12 mouse cellular contexts compared by ENCODE assay signal in genomic region chr9:57807174-57807651, GRCm38 (mm10). TPM values are rescaled to one million over a fixed set of nuclear protein-coding genes. Genes with fewer than 3 reads are reported as not detected.
DNase-seq lines count a peak whose midpoint lies in the region; ATAC-seq and TF ChIP-seq lines count a peak whose summit lies in the region.
"Had no signal": no experiment of that assay in that cellular context is flagged by ENCODE, and none has a peak within 500 bp of the region (broad histone marks: within the 10 kb centered on the region; RNA-seq: fewer than 3 reads in every experiment).

No protein-coding gene starts in this region.

- 61% methylated on average over 4 of the region's 4 CpGs for WGBS in liver, embryonic 16.5 days (ENCODE audit: insufficient replicate concordance)

- dilution Hi-C loops in CH12.LX (cut with MboI; ENCODE audit: extremely low pct_ligation_motif_present, extremely low pct_unique_long_range_greater_than_20kb, low sequenced_read_pairs): no loop called here

- no peaks in the 10 kb centered on the region for H3K9me3 ChIP-seq in CH12.LX (replicated peaks; ENCODE audit: low read length)
- no peaks in the 10 kb centered on the region for H3K9me3 ChIP-seq in ES-Bruce4 (replicated peaks; ENCODE audit: control insufficient read depth, insufficient read depth, low read length, poor library complexity, severe bottlenecking)
- no peaks in the 10 kb centered on the region for H3K9me3 ChIP-seq in liver, embryonic 16.5 days (replicated peaks; ENCODE audit: control insufficient read depth, low read length)
- H3K9me3 ChIP-seq: hindbrain, embryonic 15.5 days had no signal

- no peak overlapping the region for H3K4me3 ChIP-seq in CH12.LX (replicated peaks in 1 of 3; ENCODE audit: low read depth in 2 of 3, low read length in 2 of 3, poor library complexity in 1 of 3)
- H3K4me3 ChIP-seq in ES-Bruce4 (ENCODE audit: low read depth, low read length): no peak overlapping the region
- no peak overlapping the region for H3K4me3 ChIP-seq in liver, embryonic 16.5 days (ENCODE audit: low read depth, low read length)
- H3K4me3 ChIP-seq: hindbrain, embryonic 15.5 days had no signal

- peak overlapping the region; percentile 42; the same call in 1 of the 2 replicates for H3K4me2 ChIP-seq in CH12.LX (ENCODE audit: insufficient read depth, low read depth, poor library complexity, severe bottlenecking)
- H3K4me2 ChIP-seq in liver, embryonic 16.5 days (ENCODE audit: low read depth, low read length): no peak overlapping the region
- H3K4me2 ChIP-seq: hindbrain, embryonic 15.5 days had no signal

- in situ Hi-C loops in CH12.LX (cut with MboI; ENCODE audit: low pct_ligation_motif_present, low pct_unique_long_range_greater_than_20kb, low sequenced_read_pairs): loop anchor here (25.0 kb wide), 1 partner anchor 455 kb away; the partner anchor contains the start of gene Stoml1

- no peak for TF ChIP-seq CTCF in CH12.LX (conservative IDR thresholded peaks at IDR 0.05 in 1 of 2, IDR thresholded peaks at IDR 0.05 in 1 of 2; ENCODE audit: low read depth in 2 of 2, low read length in 2 of 2)
- no peak for TF ChIP-seq CTCF in ES-Bruce4 (IDR thresholded peaks at IDR 0.05; ENCODE audit: low read depth, low read length)

- H3K9ac ChIP-seq in CH12.LX (ENCODE audit: insufficient read depth, low read depth) (peak overlapping the region; percentile 42; the same call in 1 of the 2 replicates), ES-Bruce4 (ENCODE audit: low read depth, poor library complexity, severe bottlenecking) (no peak overlapping the region)
- no peak overlapping the region for H3K9ac ChIP-seq in liver, embryonic 16.5 days (ENCODE audit: low read depth, low read length)
- H3K9ac ChIP-seq: forebrain, postnatal 0 days; hindbrain, embryonic 15.5 days had no signal

- TF ChIP-seq EP300 in CH12.LX (IDR thresholded peaks at IDR 0.05; ENCODE audit: low read length) (no peak), ES-Bruce4 (IDR thresholded peaks at IDR 0.05; ENCODE audit: insufficient read depth, low read depth, low read length) (peak; percentile 59; the same call in 1 of the 2 replicates)

- no peak for TF ChIP-seq RAD21 in CH12.LX (IDR thresholded peaks at IDR 0.05; ENCODE audit: low read depth, low read length)

- DNase-seq in CH12.LX (ENCODE audit: extremely low read depth): no peak
- peak; percentile 81 for DNase-seq in forelimb bud, embryonic 11.5 days (ENCODE audit: low read depth, low spot score)
- no peak for DNase-seq in spleen, postnatal 4 days (ENCODE audit: low spot score in 2 of 2)
- no peak for DNase-seq in right cerebral cortex, adult 2 months (ENCODE audit: low spot score in 2 of 2)
- DNase-seq: adrenal gland, postnatal 25 days; cerebellum, adult 8-10 months; forebrain, postnatal 0 days; retina, postnatal 1 day had no signal

- peaks cover 46 to 79% of the 10 kb centered on the region in 2 experiments for H3K36me3 ChIP-seq in CH12.LX (replicated peaks in 1 of 2; ENCODE audit: control insufficient read depth in 1 of 2, insufficient read depth in 1 of 2, low read length in 1 of 2)
- no peaks in the 10 kb centered on the region; the same call in 1 of the 2 replicates for H3K36me3 ChIP-seq in ES-Bruce4 (ENCODE audit: control insufficient read depth, insufficient read depth, low read length, poor library complexity, severe bottlenecking)
- no peaks in the 10 kb centered on the region for H3K36me3 ChIP-seq in liver, embryonic 16.5 days (ENCODE audit: control insufficient read depth, insufficient read depth)
- H3K36me3 ChIP-seq: hindbrain, embryonic 15.5 days had no signal

- peak; percentile 13; the same call in 1 of the 2 replicates for ATAC-seq in liver, embryonic 16.5 days (ENCODE audit: low read depth)
- ATAC-seq in inflammation-experienced regulatory T-cells, adult 6 months: no peak
- ATAC-seq: forebrain, postnatal 0 days had no signal

- TF ChIP-seq POLR2A in CH12.LX (IDR thresholded peaks at IDR 0.05; ENCODE audit: low read depth, low read length) (no peak), ES-Bruce4 (IDR thresholded peaks at IDR 0.05; ENCODE audit: insufficient read depth, low read length) (no peak)

- peak overlapping the region; percentile 89 for H3K27ac ChIP-seq in CH12.LX (ENCODE audit: insufficient read depth, low read depth)
- peak overlapping the region; percentile 91 for H3K27ac ChIP-seq in ES-Bruce4 (ENCODE audit: insufficient read depth, low read length)
- no peak overlapping the region for H3K27ac ChIP-seq in liver, embryonic 16.5 days (ENCODE audit: low read length)
- H3K27ac ChIP-seq: hindbrain, embryonic 15.5 days had no signal

- peaks cover 35% of the 10 kb centered on the region for H3K79me2 ChIP-seq in CH12.LX (replicated peaks; ENCODE audit: control insufficient read depth, extremely low read depth, insufficient read depth, poor library complexity, severe bottlenecking)

- peaks cover 28 to 99% of the 10 kb centered on the region in 2 experiments for H3K4me1 ChIP-seq in CH12.LX (ENCODE audit: control insufficient read depth in 1 of 2, insufficient read depth in 2 of 2)
- peaks cover 2% of the 10 kb centered on the region for H3K4me1 ChIP-seq in ES-Bruce4 (ENCODE audit: control insufficient read depth, insufficient read depth, low read length)
- peaks cover 23% of the 10 kb centered on the region for H3K4me1 ChIP-seq in liver, embryonic 16.5 days (ENCODE audit: control insufficient read depth, low read depth, low read length)

- H3K27me3 ChIP-seq in CH12.LX (replicated peaks): no peaks in the 10 kb centered on the region
- H3K27me3 ChIP-seq in ES-Bruce4 (ENCODE audit: control insufficient read depth, insufficient read depth, low read length, poor library complexity, severe bottlenecking): no peaks in the 10 kb centered on the region
- H3K27me3 ChIP-seq in liver, embryonic 16.5 days (ENCODE audit: control insufficient read depth, insufficient read depth, low read depth, low read length): no peaks in the 10 kb centered on the region
- H3K27me3 ChIP-seq: hindbrain, embryonic 15.5 days had no signal

TF ChIP-seq in CH12.LX, 34 proteins besides CTCF, POLR2A, EP300 and RAD21:
- TF ChIP-seq JUN (IDR thresholded peaks at IDR 0.05; ENCODE audit: insufficient read depth, low read depth, low read length) (no peak), GABPA (IDR thresholded peaks at IDR 0.05; ENCODE audit: insufficient replicate concordance, low read depth, low read length) (no peak), MYC (IDR thresholded peaks at IDR 0.05; ENCODE audit: low read depth, low read length) (no peak), SIN3A (IDR thresholded peaks at IDR 0.05; ENCODE audit: low read length) (no peak), ZKSCAN1 (IDR thresholded peaks at IDR 0.05; ENCODE audit: borderline replicate concordance, low read depth, low read length) (no peak), JUND (conservative IDR thresholded peaks at IDR 0.05; ENCODE audit: low read depth, low read length) (no peak), ZC3H11A (IDR thresholded peaks at IDR 0.05; ENCODE audit: low read depth, low read length) (no peak), NRF1 (IDR thresholded peaks at IDR 0.05; ENCODE audit: low read depth, low read length) (no peak), ZNF384 (IDR thresholded peaks at IDR 0.05; ENCODE audit: low read depth, low read length) (no peak)
TF ChIP-seq in CH12.LX: peak in this region for 0.

RNA-seq across cellular contexts. Expression of gene Arid3b, which starts 29.4 kb away (rescaled TPM):
- total RNA-seq in CH12.LX (2012; rRNA removed) (33.4 and 33.8 TPM in 2 replicates), CH12.LX (2014; rRNA removed) (14.2 and 16.7 TPM in 2 replicates)
- polyA plus RNA-seq in CH12.LX (2012; ENCODE audit: insufficient read length, low read depth) (75.9 and 105 TPM in 2 replicates), ES-Bruce4 (2011; ENCODE audit: insufficient read depth, insufficient read length, low read depth, missing spikeins) (87.8 and 93.0 TPM in 2 replicates)
- 8.8 and 11.0 TPM in 2 replicates for polyA plus RNA-seq in liver, embryonic 16.5 days (2015; fragmentation: Nextera tagmentation; extraction: Ambion mirVana)
- 10 to 100 TPM; 12.8 to 26.9 (median 20.9) TPM for polyA plus RNA-seq in inflammation-experienced regulatory T-cells, adult 6 months (2017; shearing (Covaris generic))

RNA-seq across cellular contexts. Expression of gene Clk3, which starts 41.6 kb away (rescaled TPM):
- total RNA-seq in CH12.LX (2012; rRNA removed) (39.9 and 46.7 TPM in 2 replicates), CH12.LX (2014; rRNA removed) (69.0 and 87.7 TPM in 2 replicates)
- polyA plus RNA-seq in CH12.LX (2012; ENCODE audit: insufficient read length, low read depth) (62.4 and 67.9 TPM in 2 replicates), ES-Bruce4 (2011; ENCODE audit: insufficient read depth, insufficient read length, low read depth, missing spikeins) (71.2 and 77.7 TPM in 2 replicates)
- 93.5 and 104 TPM in 2 replicates for polyA plus RNA-seq in liver, embryonic 16.5 days (2015; fragmentation: Nextera tagmentation; extraction: Ambion mirVana)
- polyA plus RNA-seq in inflammation-experienced regulatory T-cells, adult 6 months (2017; shearing (Covaris generic)): 100 to 1,000 TPM in 1 of 3 experiments, 10 to 100 TPM in 2; 75.8 to 110 (median 88.0) TPM
